Mouse (Mus musculus) forebrain, embryonic 14.5 days (tissue): ENCODE results near the gene Sgsh. TPM values are rescaled to one million over a fixed set of nuclear protein-coding genes. Genes with fewer than 3 reads are reported as not detected.
"Not testable (repeated sequence)": the region's sequence is repeated elsewhere in the genome, so short reads cannot be mapped to it uniquely, and the experiment has no call there.

Experiments used
- ATAC-seq: fragments of 200-750 bp; cut with Nextera tagmentation; 2 replicates; pipeline ENCODE4 v1.8.0; 2017; ENCODE audit warnings: mild to moderate bottlenecking, moderate library complexity
- DNase-seq: peaks from one replicate; pipeline ENCODE4 v3.0.0-alpha.2; 2015; ENCODE audit warnings: low spot score
- H3K27ac ChIP-seq: fragments of 300-500 bp; sonication (generic); 2 replicates; pipeline ENCODE4 v1.5.1; 2014; ENCODE audit warnings: low read depth, mild to moderate bottlenecking, control low read depth, low read length, moderate library complexity
- H3K27me3 ChIP-seq: fragments of 300-500 bp; sonication (generic); replicated peaks from 2 replicates; pipeline ENCODE4 v1.6.1; 2014; ENCODE audit warnings: low read length, control low read depth, mixed read lengths; ENCODE audit not compliant: control insufficient read depth, insufficient read depth
- H3K36me3 ChIP-seq: fragments of 300-500 bp; sonication (generic); 2 replicates; pipeline ENCODE4 v1.6.1; 2014; ENCODE audit warnings: low read length, control low read depth; ENCODE audit not compliant: control insufficient read depth, insufficient read depth
- H3K4me1 ChIP-seq: fragments of 300-500 bp; sonication (generic); 2 replicates; pipeline ENCODE4 v1.6.1; 2014; ENCODE audit warnings: antibody characterized with exemption, low read length, control low read depth; ENCODE audit not compliant: control insufficient read depth, insufficient read depth
- H3K4me2 ChIP-seq: fragments of 300-500 bp; sonication (generic); 2 replicates; pipeline ENCODE4 v1.6.1; 2014; ENCODE audit warnings: mild to moderate bottlenecking, control low read depth, low read length
- H3K4me3 ChIP-seq: fragments of 300-500 bp; sonication (generic); 2 replicates; pipeline ENCODE4 v1.5.1; 2014; ENCODE audit warnings: low read depth, low read length, control low read depth
- H3K9ac ChIP-seq: fragments of 300-500 bp; sonication (generic); 2 replicates; pipeline ENCODE4 v1.6.1; 2014; ENCODE audit warnings: mild to moderate bottlenecking, low read length, control low read depth, moderate library complexity
- H3K9me3 ChIP-seq: fragments of 300-500 bp; sonication (generic); replicated peaks from 2 replicates; pipeline ENCODE4 v1.6.1; 2016; ENCODE audit warnings: low read length, control low read depth, mixed read lengths; ENCODE audit not compliant: control insufficient read depth
- WGBS: fragments of 180-500 bp; shearing (Covaris S2); extraction: QIAGEN DNeasy Blood & Tissue Kit; methylation state at CpG from one replicate; pipeline ENCODE4 v1.1.7; 2014; 5-methylcytosine and 5-hydroxymethylcytosine counted together
- polyA plus RNA-seq: library from polyadenylated mRNA; unstranded; fragments of >200 nt; fragmentation: Nextera tagmentation; extraction: Ambion mirVana; gene quantifications from 2 replicates; pipeline ENCODE4 v1.2.1, GENCODE M21; 2014

The Sgsh gene
- polyA plus RNA-seq, 1 experiment from 2014 or later = 2.7 TPM

GRCm38 (mm10) chr11:119392800-119393482, 37.6 kb upstream of the Sgsh start, which contains the start of gene Rnf213:
Rnf213 (plus strand) TSS chr11:119393100.
- H3K4me3 ChIP-seq = peak within 1 kb of the TSS; percentile 41
- peak within 1 kb of the TSS; percentile 54 for H3K9ac ChIP-seq
- under 1% methylated on average over 19 of the region's 19 CpGs for WGBS
- no peak within 1 kb of the TSS for H3K27ac ChIP-seq
- H3K4me1 ChIP-seq = no peaks in the 10 kb centered on the region; the same call in 1 of the 2 replicates
- H3K36me3 ChIP-seq = no peaks in the 10 kb centered on the region
- peak within 1 kb of the TSS; percentile 67 for H3K4me2 ChIP-seq
- DNase-seq = peak; percentile 58
- H3K9me3 ChIP-seq = no peaks in the 10 kb centered on the region
- peak; percentile 45; the same call in 1 of the 2 replicates for ATAC-seq
- peaks cover 67% of the 10 kb centered on the region for H3K27me3 ChIP-seq

- DNase-seq (no peak), ATAC-seq (no peak)
- no peaks in the 10 kb centered on the region; the same call in 1 of the 2 replicates for H3K4me1 ChIP-seq
- H3K9ac ChIP-seq = no peak overlapping the region
- 9% methylated on average over 12 of the region's 12 CpGs for WGBS
- H3K4me3 ChIP-seq = no peak overlapping the region
- peak overlapping the region; percentile 67; the same call in 1 of the 2 replicates for H3K4me2 ChIP-seq
- no peaks in the 10 kb centered on the region for H3K9me3 ChIP-seq
- peaks cover 70% of the 10 kb centered on the region for H3K27me3 ChIP-seq
- no peak overlapping the region for H3K27ac ChIP-seq
- no peaks in the 10 kb centered on the region for H3K36me3 ChIP-seq
Measured at GRCm38 (mm10) chr11:119392001-119392614, 36.8 kb upstream of the Sgsh start.

- ATAC-seq = no peak
- Histone ChIP-seq H3K4me2 (no peak overlapping the region), H3K9ac (no peak overlapping the region), H3K27me3 (peaks cover 68% of the 10 kb centered on the region), H3K4me1 (no peaks in the 10 kb centered on the region; the same call in 1 of the 2 replicates), H3K27ac (no peak overlapping the region), H3K9me3 (no peaks in the 10 kb centered on the region), H3K36me3 (no peaks in the 10 kb centered on the region), H3K4me3 (no peak overlapping the region)
- WGBS = 38% methylated on average over 7 of the region's 7 CpGs
- DNase-seq = no peak
Measured at GRCm38 (mm10) chr11:119391386-119392000, 36.2 kb upstream of the Sgsh start.

GRCm38 (mm10) chr11:119390271-119391231, 35.2 kb upstream of the Sgsh start:
- H3K9me3 ChIP-seq = no peaks in the 10 kb centered on the region
- DNase-seq (peak; percentile 32), ATAC-seq (peak; percentile 23; the same call in 1 of the 2 replicates)
- 2% methylated on average over 53 of the region's 53 CpGs for WGBS
- H3K27me3 ChIP-seq = peaks cover 59% of the 10 kb centered on the region
- no peaks in the 10 kb centered on the region for H3K36me3 ChIP-seq
- H3K4me1 ChIP-seq = no peaks in the 10 kb centered on the region; the same call in 1 of the 2 replicates
- peak overlapping the region; percentile 58 for H3K9ac ChIP-seq
- H3K4me2 ChIP-seq = peak overlapping the region; percentile 93
- H3K27ac ChIP-seq = no peak overlapping the region
- H3K4me3 ChIP-seq = peak overlapping the region; percentile 46

GRCm38 (mm10) chr11:119389851-119390270, 34.5 kb upstream of the Sgsh start:
- Histone ChIP-seq H3K36me3 (no peaks in the 10 kb centered on the region), H3K4me1 (no peaks in the 10 kb centered on the region; the same call in 1 of the 2 replicates), H3K4me3 (peak overlapping the region; percentile 46), H3K27me3 (peaks cover 53% of the 10 kb centered on the region), H3K4me2 (peak overlapping the region; percentile 93), H3K9ac (peak overlapping the region; percentile 58), H3K27ac (no peak overlapping the region), H3K9me3 (no peaks in the 10 kb centered on the region)
- ATAC-seq = peak; percentile 54; the same call in 1 of the 2 replicates
- DNase-seq = peak; percentile 67
- 1% methylated on average over 32 of the region's 35 CpGs for WGBS

DNA sequence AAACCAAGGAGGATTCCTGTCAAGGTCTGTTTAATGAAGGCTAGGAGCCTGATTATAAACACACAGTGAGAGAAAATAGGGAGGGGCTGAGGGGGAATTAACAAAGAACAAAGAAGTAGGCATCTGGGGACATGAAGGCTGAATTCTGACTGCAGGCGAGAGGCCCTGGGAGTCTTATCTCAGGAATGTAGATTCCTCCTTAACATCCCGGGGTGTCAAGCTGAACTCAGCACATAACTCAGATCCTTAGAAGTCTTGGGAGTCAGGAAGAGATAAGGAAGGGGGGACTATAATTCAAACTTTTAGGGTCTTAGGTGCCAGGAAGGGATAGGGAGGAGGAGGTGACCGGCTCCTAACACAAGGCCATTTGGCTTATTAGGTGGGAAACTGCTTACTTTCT, 31.9 kb upstream of the Sgsh start:
- H3K4me3 ChIP-seq, H3K27ac ChIP-seq, H3K4me1 ChIP-seq, H3K9me3 ChIP-seq, DNase-seq, H3K36me3 ChIP-seq, H3K4me2 ChIP-seq, ATAC-seq, H3K9ac ChIP-seq: not testable (repeated sequence)
- 33% methylated on average over 3 of the region's 3 CpGs for WGBS
- peaks cover 32% of the 10 kb centered on the region for H3K27me3 ChIP-seq

- H3K27me3 ChIP-seq = peaks cover 23% of the 10 kb centered on the region
- H3K4me3 ChIP-seq = no peak overlapping the region
- no peaks in the 10 kb centered on the region; the same call in 1 of the 2 replicates for H3K4me1 ChIP-seq
- H3K36me3 ChIP-seq = no peaks in the 10 kb centered on the region
- 91% methylated on average over 5 of the region's 5 CpGs for WGBS
- no peak overlapping the region for H3K27ac ChIP-seq
- no peak overlapping the region for H3K9ac ChIP-seq
- H3K4me2 ChIP-seq = no peak overlapping the region
- no peaks in the 10 kb centered on the region for H3K9me3 ChIP-seq
- ATAC-seq (no peak), DNase-seq (no peak)
Measured at GRCm38 (mm10) chr11:119386306-119386705, 31.0 kb upstream of the Sgsh start.

DNA sequence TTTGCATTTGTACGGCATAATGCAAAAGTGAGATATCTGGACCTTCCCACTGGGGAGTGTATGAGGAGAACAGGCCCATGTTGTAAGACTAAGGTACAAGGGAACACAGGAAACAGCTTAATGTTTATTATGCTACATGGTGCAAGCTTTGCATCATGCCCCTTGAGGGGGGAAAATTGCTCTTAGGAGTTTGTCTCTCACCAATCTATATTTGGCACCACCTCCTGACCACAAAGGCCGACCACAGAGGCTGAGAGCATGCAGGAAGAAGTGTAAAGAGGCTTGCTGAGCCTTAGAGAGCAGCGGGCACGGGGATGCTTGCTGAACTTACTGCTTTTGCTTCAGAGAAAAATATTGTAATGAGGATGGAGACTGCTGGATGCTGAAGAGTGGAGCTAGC, 29.6 kb upstream of the Sgsh start:
- Histone ChIP-seq H3K27ac (no peak overlapping the region), H3K36me3 (no peaks in the 10 kb centered on the region), H3K27me3 (peaks cover 8% of the 10 kb centered on the region; the same call in 1 of the 2 replicates), H3K4me2 (no peak overlapping the region), H3K4me3 (no peak overlapping the region), H3K4me1 (no peaks in the 10 kb centered on the region), H3K9ac (no peak overlapping the region), H3K9me3 (no peaks in the 10 kb centered on the region)
- 83% methylated on average over 4 of the region's 4 CpGs for WGBS
- no peak for DNase-seq
- no peak for ATAC-seq
